Mouse (Mus musculus) E14TG2a.4 (cell line): Measurements from ENCODE around the gene Rab7.

Experiments
- CTCF ChIP-seq: conservative IDR thresholded peaks from 2 replicates; pipeline ENCODE4 v1.5.1; 2014; ENCODE audit warnings: low read length
- POU5F1 ChIP-seq: IDR thresholded peaks from 2 replicates; pipeline ENCODE4 v1.6.1; 2014; ENCODE audit warnings: low read length, borderline replicate concordance

- TF ChIP-seq CTCF (no peak), POU5F1 (no peak)
Observed at GRCm38 (mm10) chr6:88053228-88054080, 8.4 kb upstream of the Rab7 start.
